Mouse (Mus musculus): ENCODE measurements around the gene Fam133b.
"Not testable (repeated sequence)": the region's sequence is repeated elsewhere in the genome, so short reads cannot be mapped to it uniquely, and the experiment has no call there.

Gene Fam133b

GRCm38 (mm10) chr5:3595693-3596398 lies 52.2 kb downstream of the Fam133b start, which contains the start of gene Pex1:
TSS of gene Pex1 (plus strand) at chr5:3596066.
- in situ Hi-C loops (cut with MboI; ENCODE audit: unreplicated experiment in 2 of 2) = loop anchor here (5.0 to 10.0 kb wide), 2 partner anchors 94 to 451 kb away; no protein-coding TSS in a partner anchor

- in situ Hi-C loops (cut with MboI; ENCODE audit: unreplicated experiment in 2 of 2) = loop anchor here (5.0 to 10.0 kb wide), 2 partner anchors 94 to 452 kb away; no protein-coding TSS in a partner anchor
These were observed 52.8 kb downstream of the Fam133b start, which contains the start of gene Rbm48 for GRCm38 (mm10) chr5:3596399-3596766. TSS of gene Rbm48 (minus strand) at chr5:3596585.

- in situ Hi-C loops (cut with MboI; ENCODE audit: unreplicated experiment in 2 of 2) = loop anchor here (5.0 to 10.0 kb wide), 2 partner anchors 95 to 452 kb away; no protein-coding TSS in a partner anchor
These were observed 53.5 kb downstream of the Fam133b start for GRCm38 (mm10) chr5:3597171-3597570.

- in situ Hi-C loops (cut with MboI; ENCODE audit: unreplicated experiment in 2 of 2) = loop anchor here (5.0 to 10.0 kb wide), 2 partner anchors 96 to 454 kb away; no protein-coding TSS in a partner anchor
These were observed 55.1 kb downstream of the Fam133b start for GRCm38 (mm10) chr5:3598766-3599165.

- in situ Hi-C loops (cut with MboI; ENCODE audit: unreplicated experiment in 2 of 2) = no loop called here
These were observed 56.7 kb downstream of the Fam133b start for GRCm38 (mm10) chr5:3600298-3600697.

- in situ Hi-C loops (cut with MboI; ENCODE audit: unreplicated experiment in 2 of 2) = no loop called here
These were observed 57.2 kb downstream of the Fam133b start for GRCm38 (mm10) chr5:3600790-3601189.

GRCm38 (mm10) chr5:3607114-3607513 lies 63.5 kb downstream of the Fam133b start:
- in situ Hi-C loops (cut with MboI; ENCODE audit: unreplicated experiment in 2 of 2) = no loop called here

GRCm38 (mm10) chr5:3609241-3609640 lies 65.6 kb downstream of the Fam133b start:
- in situ Hi-C loops (cut with MboI; ENCODE audit: unreplicated experiment in 2 of 2) = no loop called here

- in situ Hi-C loops (cut with MboI; ENCODE audit: unreplicated experiment in 2 of 2) = not testable (repeated sequence)
These were observed 68.2 kb downstream of the Fam133b start for GRCm38 (mm10) chr5:3611835-3612234.
